Mouse (Mus musculus) skeletal muscle tissue, adult 2 months (tissue): Measurements from ENCODE around the gene Hoxb6.
A peak's percentile ranks its signal among the peaks of the same experiment; 100 is the strongest.

Source experiments
- DNase-seq: peaks from one replicate; pipeline ENCODE4 v3.0.0-alpha.2; 2012; ENCODE audit warnings: low read depth, low spot score

The Hoxb6 gene

DNA sequence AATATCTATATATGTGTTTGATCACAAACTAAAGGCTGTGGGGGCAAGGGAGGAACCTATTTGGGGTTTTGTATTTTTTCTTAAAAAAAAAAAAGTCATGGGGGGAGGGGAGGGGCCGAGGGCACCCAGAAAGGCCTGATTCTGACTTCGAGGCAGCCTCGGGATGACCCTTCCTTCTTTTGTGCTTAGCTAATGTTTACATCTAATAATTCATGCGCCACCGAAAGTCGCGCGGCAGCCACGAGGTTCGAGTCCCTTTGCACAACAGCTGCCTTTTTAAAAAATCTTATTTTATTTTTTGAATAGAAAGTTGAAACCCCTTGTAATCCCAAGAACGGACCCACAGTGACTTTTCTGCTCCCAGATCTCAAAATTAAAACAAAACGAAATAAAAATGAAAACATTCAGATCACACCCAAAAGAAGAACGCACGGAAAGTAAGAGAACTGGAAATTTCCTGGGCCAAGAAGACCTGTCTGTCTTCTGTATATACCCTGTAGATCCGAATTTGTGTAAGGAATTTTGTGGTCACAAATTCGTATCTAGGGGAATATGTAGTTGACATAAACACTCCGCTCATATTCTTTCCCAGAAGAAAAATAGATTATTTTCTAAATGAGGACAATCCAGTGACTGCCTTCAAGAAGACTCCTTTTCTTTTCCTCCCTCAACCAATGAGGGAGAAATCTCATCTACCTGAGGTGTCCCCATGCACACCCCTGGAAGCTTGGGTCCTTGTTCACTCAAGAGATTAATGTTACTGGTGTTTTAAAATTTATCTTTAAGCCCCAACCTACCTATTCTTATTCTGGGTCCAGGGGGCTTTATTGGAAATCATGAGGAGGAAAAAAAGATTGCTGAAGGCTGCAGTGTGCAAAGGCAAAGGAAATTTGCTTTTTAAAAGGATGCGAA lies 24.7 kb downstream of the Hoxb6 start:
- no peak for DNase-seq

DNA sequence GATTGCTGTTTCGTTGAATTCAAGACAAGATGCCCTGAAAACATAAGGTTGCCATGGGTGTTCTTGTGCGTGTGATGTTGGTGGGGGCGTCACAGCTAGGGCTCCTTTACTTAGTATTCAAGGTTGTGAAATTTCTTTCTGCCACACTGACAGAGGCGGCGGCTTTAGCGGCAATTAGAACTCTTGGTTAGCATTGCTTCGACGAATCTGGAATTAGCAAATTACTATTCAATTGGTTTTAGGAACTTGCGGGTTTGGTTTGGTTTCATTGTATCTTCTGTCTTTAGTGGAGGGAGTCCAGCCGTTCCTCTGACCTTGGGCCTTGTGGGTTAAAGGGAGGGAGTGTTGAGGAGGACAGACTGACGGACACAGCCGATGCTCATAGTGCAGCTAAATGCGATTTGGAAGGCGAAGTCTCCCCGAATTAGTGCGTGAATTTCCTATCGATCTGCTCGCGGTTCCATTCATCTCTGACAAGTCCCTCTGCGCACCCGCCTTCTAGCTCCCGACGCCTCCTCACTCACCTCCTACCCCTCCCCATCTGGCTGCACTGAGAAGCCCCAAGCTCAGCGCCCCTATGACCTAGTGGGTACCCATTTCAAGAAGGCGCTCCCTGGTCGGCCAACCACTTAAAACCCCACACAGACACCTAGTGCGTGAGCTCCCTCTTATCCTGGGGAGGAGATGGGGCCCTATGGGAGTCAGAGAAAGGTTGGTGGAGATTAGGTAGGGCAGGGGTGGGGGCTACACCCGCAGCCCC lies 25.5 kb downstream of the Hoxb6 start, which contains the start of gene Hoxb4:
Hoxb4 (plus strand) TSS at position 660 of the 760 bp plus-strand sequence.
- no peak for DNase-seq

GRCm38 (mm10) chr11:96318368-96319070 lies 26.2 kb downstream of the Hoxb6 start:
- peak; percentile 39 for DNase-seq

- DNase-seq = no peak
Observed at GRCm38 (mm10) chr11:96319071-96319902, 27.0 kb downstream of the Hoxb6 start.

DNA sequence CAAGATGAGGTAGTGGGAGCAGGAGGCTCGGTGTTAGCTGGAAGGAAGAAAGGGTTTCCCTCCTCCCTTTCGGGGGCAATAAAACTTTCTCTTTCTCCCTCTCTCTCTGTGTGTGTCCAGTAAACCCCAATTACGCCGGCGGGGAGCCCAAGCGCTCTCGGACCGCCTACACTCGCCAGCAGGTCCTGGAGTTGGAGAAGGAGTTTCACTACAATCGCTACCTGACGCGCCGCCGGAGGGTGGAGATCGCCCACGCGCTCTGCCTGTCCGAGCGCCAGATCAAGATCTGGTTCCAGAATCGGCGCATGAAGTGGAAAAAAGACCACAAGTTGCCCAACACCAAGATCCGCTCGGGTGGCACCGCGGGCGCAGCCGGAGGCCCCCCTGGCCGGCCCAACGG lies 27.6 kb downstream of the Hoxb6 start:
- DNase-seq = no peak

DNA sequence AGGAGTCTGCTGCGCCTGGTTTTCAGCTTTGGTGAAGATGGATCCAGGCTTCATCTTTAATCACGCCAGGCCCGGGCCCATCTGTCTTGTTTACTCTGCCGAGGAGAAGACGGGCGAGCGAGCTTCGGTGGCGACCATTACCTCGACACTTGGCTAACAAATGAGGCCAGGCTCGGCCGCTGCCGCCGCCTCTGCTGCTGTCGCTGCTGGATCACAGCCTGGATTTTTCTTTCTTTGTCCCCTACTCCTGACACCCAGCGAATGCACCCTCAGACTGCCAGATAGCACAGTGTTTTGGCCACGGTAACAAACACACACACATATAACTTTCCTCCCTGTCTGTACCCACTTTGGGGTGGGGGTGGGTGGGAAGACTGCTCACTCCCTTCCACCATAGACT lies 28.4 kb downstream of the Hoxb6 start:
- no peak for DNase-seq

DNA sequence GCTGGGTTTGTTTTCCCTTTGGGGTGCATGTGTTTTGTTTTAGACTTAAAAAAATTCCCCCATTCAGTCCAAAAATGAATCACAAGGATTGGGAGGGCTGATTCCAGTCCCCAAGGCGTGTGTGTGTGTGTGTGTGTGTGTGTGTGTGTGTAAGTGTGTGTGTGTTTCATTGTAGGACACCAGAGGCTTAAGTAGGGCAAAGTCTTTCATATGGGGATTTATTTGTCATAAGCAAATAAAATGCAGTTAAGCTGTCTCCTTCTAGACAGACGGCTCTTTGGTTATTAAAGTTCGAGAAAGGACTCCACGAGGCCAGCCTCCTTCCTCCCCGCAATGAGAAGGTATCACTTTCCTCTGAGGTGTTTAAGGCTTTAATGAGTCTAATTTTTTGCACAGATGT lies 29.6 kb downstream of the Hoxb6 start:
- no peak for DNase-seq

DNA sequence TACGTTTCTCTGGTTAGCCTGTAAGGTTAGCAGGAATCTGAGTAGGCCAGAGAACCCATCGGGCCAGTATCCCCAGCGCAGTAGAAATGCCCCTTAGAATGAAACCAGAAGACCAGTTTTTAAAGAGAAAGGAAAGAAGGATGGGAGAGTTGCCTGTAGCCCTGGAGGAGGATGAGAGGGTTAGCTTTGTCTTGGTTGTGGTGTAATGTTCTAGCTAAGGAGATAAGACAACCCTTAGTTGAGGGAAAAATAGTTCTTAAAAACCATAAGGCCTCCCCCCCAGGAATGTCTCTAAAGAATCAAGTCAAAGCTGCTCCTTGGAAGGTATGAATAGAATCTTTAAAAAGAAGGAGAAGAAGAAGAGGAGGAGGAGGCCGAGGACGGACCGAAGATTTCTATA lies 30.5 kb downstream of the Hoxb6 start:
- DNase-seq = no peak

GRCm38 (mm10) chr11:96323154-96323553 lies 30.9 kb downstream of the Hoxb6 start, which contains the start of gene Hoxb3:
Gene Hoxb3, plus strand, starts transcription at chr11:96323326.
- no peak for DNase-seq

GRCm38 (mm10) chr11:96324125-96324524 lies 31.8 kb downstream of the Hoxb6 start:
- DNase-seq = no peak

- DNase-seq = no peak
Observed at GRCm38 (mm10) chr11:96324965-96325364, 32.7 kb downstream of the Hoxb6 start.

- no peak for DNase-seq
Observed at GRCm38 (mm10) chr11:96325747-96326212, 33.5 kb downstream of the Hoxb6 start.

DNA sequence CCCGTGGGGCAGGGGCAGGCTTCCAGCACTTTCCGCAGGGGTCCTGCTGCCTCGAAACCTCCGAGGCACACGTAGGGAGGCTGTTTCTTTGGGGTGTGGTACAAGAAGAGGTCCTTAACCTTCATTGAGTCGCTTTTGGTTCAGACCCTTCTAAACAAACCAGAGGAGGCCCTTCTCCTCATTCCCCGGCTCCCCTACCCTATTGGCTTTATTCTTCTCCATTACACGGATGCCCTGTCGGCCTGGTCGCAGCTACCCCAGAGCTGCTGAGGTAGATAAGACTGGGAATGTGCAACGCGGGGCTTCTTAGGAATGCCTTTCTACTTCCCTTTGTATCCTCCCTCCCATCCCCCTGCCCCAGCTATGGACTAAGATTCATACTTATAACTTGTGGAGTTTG lies 34.4 kb downstream of the Hoxb6 start:
- DNase-seq = no peak

DNA sequence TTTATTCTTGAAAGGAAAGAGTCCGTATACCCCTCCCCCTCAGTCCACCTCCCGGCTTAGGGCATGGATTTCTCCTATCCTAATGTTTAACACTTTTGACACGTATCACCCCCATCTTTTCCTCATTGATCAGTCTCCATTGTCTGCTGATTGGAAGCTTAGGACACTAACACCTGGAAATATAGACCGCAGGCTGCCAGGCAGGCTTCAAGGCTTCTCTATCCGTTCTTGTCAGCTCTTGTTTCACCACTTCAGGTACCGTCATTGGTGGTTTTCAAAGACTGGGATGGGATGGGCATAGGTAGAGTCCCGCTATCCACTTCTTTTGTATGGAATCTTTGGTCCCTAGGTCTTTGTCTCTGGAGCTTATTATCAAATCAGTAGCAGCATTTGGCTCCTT lies 34.8 kb downstream of the Hoxb6 start:
- no peak for DNase-seq

GRCm38 (mm10) chr11:96327750-96328149 lies 35.5 kb downstream of the Hoxb6 start:
- DNase-seq = no peak

GRCm38 (mm10) chr11:96328605-96329004 lies 36.3 kb downstream of the Hoxb6 start:
- no peak for DNase-seq

GRCm38 (mm10) chr11:96332105-96332504 lies 39.8 kb downstream of the Hoxb6 start:
- DNase-seq = no peak

DNA sequence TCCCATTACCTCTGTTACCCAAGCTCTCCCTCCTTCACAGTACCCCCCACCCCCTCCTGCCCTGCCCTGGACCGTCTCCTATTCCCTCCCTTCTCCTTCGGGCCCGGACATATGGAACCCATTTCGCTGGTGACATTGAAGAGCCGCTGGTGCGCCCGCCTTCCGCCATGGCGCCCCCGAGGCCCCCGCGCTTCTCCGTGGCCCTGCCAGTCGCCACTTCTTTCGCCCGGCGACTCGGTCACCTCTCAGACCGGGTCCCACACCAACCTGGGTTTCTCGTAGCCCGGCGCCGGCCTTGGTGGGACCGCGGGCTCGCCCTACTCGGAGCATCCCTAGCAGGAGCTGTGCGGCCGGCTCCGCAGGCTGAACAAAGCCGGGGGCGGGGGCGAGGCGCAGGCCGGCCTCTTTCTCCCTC lies 40.3 kb downstream of the Hoxb6 start:
- no peak for DNase-seq

DNA sequence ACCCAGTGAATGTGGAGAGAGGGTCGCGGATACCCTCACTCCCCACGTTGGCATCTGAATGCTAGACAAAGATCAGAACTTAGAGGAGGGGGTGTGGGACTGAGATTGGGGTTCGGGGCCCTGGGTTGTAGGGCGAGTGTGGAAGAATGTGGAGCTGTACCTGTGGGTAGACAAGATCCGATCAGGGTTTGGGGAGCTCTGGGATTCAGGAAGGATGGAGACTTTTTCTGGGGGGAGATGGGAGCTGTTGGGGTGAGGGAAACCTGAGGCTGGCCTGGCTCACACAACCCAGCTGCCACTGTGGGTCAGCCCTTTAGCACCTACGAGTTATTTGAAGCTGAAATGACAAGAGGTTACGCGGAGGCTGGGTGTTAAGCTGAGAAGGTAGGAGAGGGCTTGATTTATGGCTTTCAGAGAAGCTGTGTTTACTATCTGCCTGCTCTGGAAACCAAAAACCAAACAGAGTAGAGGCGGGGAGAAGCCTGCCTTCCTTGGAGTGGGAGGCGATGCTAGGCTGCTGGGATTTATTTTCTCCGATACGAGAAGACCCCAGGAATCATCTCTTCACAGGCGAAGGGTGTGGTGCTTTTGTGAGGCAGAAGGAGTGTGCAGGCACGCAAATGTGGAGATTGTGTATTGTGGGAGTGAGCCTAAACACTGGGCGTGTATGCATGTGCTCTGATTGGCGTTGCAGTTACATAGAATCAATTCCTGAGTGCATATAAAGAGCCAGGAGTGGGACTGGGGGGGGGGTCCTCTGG lies 41.1 kb downstream of the Hoxb6 start:
- no peak for DNase-seq

DNA sequence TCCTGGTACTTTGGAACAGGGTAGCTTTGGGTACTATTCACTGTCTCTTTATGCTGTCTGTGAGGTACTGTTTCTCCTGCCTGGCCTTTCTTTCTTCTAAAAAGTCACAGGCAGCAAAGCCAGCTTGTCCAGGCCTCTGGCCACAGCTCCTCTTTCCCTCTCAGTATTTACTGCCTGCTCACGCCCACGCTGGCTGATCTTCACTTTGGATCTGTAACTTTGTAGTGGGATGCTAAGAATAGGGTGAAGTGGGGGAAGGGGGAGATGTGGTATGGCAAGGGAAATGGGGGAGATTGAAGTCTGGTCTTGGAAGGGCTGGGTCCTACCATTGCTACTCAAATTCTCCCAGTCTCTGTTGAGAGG lies 41.7 kb downstream of the Hoxb6 start:
- DNase-seq = no peak
